Mouse (Mus musculus): ENCODE measurements around the gene Wdr20.
"Not testable (repeated sequence)": the region's sequence is repeated elsewhere in the genome, so short reads cannot be mapped to it uniquely, and the experiment has no call there.

- TF ChIP-seq POLR2A, CTCF (IDR thresholded peaks at IDR 0.05; ENCODE audit: extremely low read depth, insufficient read depth, low read length): not testable (repeated sequence)
These were observed 4.5 kb upstream of the Wdr20 start for GRCm38 (mm10) chr12:110733254-110733653.

Measured in cortical plate, adult 2 months (tissue).